Mouse (Mus musculus) G1E (cell line): ENCODE data around the gene Zcwpw1.

Experiments used
- CTCF ChIP-seq: IDR thresholded peaks from 2 replicates; pipeline ENCODE4 v1.5.1; 2012; ENCODE audit warnings: low read depth, low read length, inconsistent platforms, mixed read lengths
- GATA1 ChIP-seq: IDR thresholded peaks from 2 replicates; pipeline ENCODE4 v1.6.1; 2012; ENCODE audit warnings: borderline replicate concordance, low read length, inconsistent platforms, mixed read lengths
- GATA2 ChIP-seq: IDR thresholded peaks from 2 replicates; pipeline ENCODE4 v1.6.1; 2012; ENCODE audit warnings: low read depth, low read length, inconsistent platforms, borderline replicate concordance
- TAL1 ChIP-seq: conservative IDR thresholded peaks from 2 replicates; pipeline ENCODE4 v1.6.1; 2012; ENCODE audit warnings: low read depth, low read length, inconsistent platforms, mixed read lengths

DNA sequence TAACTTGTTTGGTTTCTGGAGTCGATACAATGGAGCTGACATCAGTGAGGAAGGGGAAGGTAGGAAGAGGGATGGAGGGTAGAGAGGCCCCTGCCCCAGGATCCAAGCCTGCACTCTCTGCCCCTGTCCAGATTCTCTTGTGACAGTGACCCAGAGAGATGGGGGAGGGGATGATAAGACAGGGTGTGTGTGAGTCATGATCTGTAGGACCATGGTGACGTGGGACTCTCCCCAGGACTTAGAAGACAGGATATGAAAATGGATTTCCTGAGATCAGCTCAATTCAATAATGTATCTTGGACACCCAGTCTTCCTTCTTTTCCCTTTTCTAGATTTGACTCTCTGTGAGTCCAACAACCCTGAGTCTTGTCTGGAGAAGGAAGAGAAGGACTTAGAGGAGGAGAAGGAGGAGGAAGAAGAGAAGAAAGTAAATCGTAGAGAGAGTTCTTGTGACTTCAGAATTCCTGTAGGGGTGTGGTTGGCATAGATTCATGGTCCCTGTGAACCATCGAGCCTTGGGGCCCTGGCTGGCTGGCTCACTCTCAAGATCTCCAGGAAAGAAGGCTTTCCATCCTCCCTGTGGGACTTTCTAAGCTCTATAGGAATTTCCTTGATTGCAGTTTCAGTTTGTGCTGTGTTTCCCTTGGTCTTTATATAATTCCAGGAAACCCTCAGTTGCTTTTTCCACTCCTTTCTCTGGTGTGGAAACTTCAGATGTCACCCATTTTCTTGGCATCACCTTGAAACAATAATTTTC, 30.0 kb downstream of the Zcwpw1 start:
- no peak for TF ChIP-seq GATA1
- TF ChIP-seq TAL1: no peak
- no peak for TF ChIP-seq CTCF
- no peak for TF ChIP-seq GATA2
